Mouse (Mus musculus) heart, adult 2 months (tissue): Measurements from ENCODE around the gene Fgfr2.

Source experiments
- CTCF ChIP-seq: fragments of 200-600 bp; IDR thresholded peaks from 2 replicates; pipeline ENCODE4 v1.8.1; 2022; ENCODE audit warnings: antibody characterized with exemption, mild to moderate bottlenecking, moderate library complexity
- POLR2A ChIP-seq: fragments of 200-500 bp; IDR thresholded peaks from 2 replicates; pipeline ENCODE4 v1.6.1; 2011; ENCODE audit warnings: mild to moderate bottlenecking, low read depth, low read length, control low read depth; ENCODE audit not compliant: insufficient read depth

GRCm38 (mm10) chr7:130819624-130820023 is 2303.5 kb downstream of the Fgfr2 start:
- no peak for TF ChIP-seq CTCF
- TF ChIP-seq POLR2A = no peak
